Mouse (Mus musculus) myocyte (in vitro differentiated cells): Measurements from ENCODE around the gene Ly6g6e.

Source experiments
- E2F4 ChIP-seq: IDR thresholded peaks from one replicate; pipeline ENCODE4 v1.6.1; 2011; ENCODE audit warnings: mild to moderate bottlenecking, control low read depth, moderate library complexity; ENCODE audit not compliant: insufficient read depth
- MAX ChIP-seq: IDR thresholded peaks from one replicate; pipeline ENCODE4 v1.6.1; 2011; ENCODE audit warnings: low read depth, mild to moderate bottlenecking, control low read depth
- POLR2A ChIP-seq: IDR thresholded peaks from one replicate; pipeline ENCODE4 v1.6.1; 2011; ENCODE audit warnings: low read depth, mild to moderate bottlenecking, control low read depth, moderate library complexity; ENCODE audit not compliant: insufficient read length
- POLR2AphosphoS2 ChIP-seq: IDR thresholded peaks from one replicate; pipeline ENCODE4 v1.6.1; 2011; ENCODE audit warnings: low read depth, control low read depth; ENCODE audit not compliant: insufficient read length
- TCF12 ChIP-seq: IDR thresholded peaks from one replicate; pipeline ENCODE4 v1.6.1; 2011; ENCODE audit warnings: mild to moderate bottlenecking, control low read depth; ENCODE audit not compliant: poor library complexity, insufficient read depth, severe bottlenecking
- USF1 ChIP-seq: IDR thresholded peaks from one replicate; pipeline ENCODE4 v1.6.1; 2011; ENCODE audit warnings: low read depth, mild to moderate bottlenecking, control low read depth, moderate library complexity

DNA sequence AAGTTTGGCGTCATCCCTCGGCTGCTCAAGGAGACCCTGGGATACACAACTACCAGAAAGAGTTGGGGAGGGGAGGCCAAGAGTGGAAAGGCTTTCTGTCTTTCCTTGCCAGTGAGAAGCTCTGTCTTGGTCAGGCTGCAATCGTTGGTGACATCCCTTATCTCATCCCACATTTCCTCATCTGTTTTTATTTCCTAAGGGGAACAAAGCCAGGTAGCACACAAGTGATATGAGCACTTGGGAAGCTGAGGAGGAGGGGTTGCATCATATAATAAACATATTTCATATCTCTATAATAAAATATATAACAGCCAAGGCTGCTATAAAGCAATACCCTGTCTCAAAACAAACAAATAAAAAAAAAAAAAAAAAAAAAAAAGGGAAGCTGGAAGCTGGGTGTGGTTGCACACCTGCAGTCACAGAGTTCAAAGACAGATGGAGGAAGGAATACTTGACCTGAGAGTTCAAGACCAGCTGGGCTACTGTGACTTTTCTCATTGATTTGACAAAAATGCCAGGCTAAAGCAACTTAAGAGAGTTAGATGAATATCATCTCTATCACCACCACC, 7.3 kb downstream of the Ly6g6e start:
- no peak for TF ChIP-seq POLR2A
- TF ChIP-seq TCF12: no peak
- TF ChIP-seq USF1: no peak
- TF ChIP-seq POLR2AphosphoS2: no peak
- TF ChIP-seq E2F4: no peak
- no peak for TF ChIP-seq MAX
